Mouse (Mus musculus): ENCODE data around the gene Higd2a.
A peak's percentile ranks its signal among the peaks of the same experiment; 100 is the strongest.
"Not testable (repeated sequence)": the region's sequence is repeated elsewhere in the genome, so short reads cannot be mapped to it uniquely, and the experiment has no call there.

Higd2a gene

DNA sequence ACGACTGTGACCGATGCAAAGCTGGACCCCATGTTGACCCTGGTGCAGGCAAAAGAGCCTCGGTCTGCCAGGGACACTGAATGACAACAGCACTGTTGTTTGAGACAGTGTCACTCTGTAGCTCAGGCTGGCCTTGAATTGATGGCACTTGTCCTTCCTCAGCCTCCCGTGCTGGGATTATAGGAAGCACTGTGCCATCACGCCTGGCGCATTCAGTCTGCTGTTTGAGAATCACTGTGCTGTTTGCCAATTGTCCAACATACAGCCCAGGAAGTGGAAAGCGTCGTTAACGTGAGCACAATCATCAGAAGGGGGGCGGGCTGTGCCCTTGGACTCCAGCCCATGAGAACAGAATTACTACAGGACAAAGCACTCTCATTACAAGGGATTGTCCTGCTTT lies 7.9 kb upstream of the Higd2a start:
- DNase-seq (ENCODE audit: low read depth, low spot score): no peak

DNA sequence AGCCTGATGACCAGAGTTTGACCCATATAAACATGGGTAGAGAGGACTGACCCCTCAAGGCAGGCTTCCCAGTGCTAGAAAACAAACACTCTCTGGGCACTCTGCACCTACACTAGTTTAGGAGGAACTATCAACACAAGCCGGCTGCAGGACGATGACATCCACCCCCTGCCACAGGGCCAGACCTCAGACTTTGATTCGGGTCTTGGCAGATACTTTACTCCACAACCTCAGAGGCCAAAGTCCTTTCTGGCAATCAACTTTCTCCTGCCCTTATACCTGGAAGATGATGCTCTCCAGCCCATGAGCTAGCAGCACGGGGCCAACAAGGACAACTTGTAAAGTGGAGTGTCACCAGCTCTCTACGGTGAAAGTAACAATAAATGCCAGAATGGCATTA lies 7.1 kb upstream of the Higd2a start:
- no peak for DNase-seq (ENCODE audit: low read depth, low spot score)

DNA sequence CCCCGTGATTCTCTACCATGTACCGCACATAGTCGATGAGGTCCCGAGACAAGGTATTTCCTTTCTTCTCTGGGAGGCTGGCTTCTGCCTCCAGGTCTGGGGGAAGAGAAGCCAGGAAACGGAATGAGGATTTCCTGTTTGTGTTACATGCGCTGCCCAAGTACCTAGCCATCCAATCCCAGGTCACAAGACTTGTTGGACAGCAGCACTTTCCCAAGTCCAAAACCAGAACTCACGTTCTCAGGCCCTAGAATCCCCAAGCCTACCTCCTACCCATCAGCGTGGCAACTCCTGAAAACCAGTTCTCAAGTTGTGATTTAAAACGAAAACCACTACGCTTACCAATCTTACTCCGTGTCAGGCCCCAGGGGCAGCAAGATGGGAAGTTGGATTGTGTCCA lies 4.2 kb upstream of the Higd2a start:
- no peak for DNase-seq (ENCODE audit: low read depth, low spot score)

DNA sequence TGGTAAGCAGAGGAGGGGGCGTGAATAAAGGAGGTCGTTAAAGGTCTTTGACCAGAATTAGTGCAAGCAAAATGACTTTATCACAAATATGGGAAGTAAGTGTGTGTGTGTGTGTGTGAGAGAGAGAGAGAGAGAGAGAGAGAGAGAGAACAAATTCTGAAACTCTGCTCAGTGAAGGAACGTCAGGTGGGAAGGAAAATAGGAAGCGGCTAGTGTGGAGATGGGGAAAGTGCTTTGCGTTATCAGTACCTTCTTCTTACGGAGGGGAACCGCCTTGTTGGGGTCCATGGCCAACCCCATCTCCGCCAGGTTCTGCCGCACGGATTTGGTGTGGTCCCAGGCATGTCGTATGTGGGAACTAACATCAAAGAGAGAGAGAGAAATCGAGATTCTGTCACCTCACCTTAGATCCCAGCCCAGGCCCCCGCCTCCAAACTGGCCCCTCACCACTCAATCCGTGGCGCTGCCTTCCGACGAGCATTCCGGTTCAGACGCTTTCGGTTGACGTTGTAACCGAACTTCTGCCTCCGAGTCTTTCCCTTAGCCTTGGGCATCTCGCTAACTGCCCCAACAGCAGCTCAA lies 502 bp upstream of the Higd2a start:
- no peak for DNase-seq (ENCODE audit: low read depth, low spot score)

DNA sequence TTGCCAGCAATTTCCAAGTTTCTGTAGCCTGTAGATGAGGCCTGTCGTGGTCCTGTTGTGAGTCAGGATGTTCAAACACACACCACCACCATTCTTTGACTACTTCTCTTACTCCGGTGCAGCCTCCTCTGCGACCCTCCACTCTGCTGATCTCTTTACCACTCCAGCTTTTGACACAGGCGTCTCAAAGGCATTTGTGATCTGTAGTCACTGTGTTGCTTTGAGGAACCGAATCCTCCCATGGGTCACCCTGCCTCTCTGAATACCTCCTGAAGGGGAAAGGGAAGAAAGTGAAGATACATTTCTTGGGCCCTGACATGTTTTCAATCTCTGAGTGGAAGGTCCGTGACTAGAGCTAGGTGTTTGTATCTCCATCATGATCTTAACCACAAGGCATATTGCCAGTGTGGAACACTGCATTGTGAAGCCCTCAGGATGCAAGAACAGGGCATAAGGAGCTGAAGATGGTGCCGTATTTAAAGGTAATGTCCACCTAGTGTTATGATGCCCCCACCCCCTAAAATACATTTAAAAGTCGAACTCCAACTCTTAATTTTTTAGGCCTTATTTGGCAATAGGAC lies 1.9 kb downstream of the Higd2a start:
- DNase-seq (ENCODE audit: low read depth, low spot score): no peak

DNA sequence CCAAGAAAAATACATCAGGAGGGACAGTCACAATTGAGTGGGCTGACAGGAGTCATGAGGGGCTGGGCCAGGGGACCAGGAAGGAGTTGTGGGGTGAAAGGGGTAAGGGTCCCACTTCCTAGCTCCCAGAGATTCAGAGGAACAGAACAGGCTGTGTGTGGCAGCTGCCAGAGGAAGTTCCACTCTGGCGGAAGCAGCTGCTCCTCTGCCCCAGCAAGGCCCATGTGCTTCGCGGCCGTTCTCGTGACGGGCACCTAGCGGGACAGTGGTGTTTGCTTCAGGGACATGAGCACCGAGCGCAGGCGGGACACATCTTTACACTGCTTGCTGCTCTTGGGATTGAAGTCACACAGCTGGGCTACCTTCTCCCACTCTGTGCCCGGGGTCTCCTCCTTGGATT lies 3.6 kb downstream of the Higd2a start:
- DNase-seq (ENCODE audit: low read depth, low spot score): no peak

DNA sequence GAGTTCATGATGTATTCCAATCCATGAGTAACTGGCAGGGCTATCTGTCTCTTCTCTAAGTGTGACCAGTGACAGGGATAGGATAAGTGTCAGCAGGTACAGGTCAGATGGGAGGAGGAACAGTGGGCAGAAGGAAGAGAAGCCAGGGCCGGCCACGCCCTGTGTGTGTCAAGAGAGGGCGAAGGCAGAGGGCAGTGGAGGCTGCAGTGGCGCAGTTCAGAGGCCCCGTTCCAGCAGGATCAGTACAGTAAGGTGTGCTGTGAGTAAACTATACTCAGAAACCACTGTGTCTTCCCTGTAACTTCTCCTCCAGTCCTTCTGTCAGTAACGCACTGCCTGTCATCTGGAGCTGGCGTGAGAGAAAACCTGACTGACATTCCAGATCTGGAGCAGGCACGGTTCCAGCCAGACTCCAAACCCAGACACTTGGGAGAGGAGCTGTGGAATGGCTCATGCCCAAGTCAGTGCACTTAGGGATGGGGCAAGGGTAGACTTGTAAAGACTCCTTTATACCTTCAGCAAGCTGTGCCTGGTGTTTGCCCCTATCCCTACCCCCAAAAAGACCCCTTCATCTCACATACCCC lies 6.2 kb downstream of the Higd2a start:
- peak; percentile 34 for DNase-seq (ENCODE audit: low read depth, low spot score)

DNA sequence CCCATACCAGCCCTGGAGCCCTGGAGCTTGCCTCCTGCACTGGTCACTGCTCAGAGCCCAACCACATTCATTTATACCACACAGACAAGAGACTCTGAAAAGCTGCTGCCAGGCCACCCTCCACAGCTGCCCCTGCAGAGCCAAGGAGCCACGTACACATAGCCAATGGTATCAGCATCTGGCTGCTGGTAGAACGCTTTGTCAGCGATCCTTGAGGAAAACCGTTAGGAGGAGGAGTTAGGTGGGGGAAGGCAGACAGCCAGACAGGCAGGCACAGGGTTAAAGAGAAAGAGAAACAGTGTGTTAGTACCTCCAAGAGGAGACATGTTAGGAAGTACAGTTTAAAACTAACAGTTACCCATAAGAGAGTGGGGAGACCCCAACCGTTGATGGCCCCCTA lies 6.9 kb downstream of the Higd2a start:
- no peak for DNase-seq (ENCODE audit: low read depth, low spot score)

DNA sequence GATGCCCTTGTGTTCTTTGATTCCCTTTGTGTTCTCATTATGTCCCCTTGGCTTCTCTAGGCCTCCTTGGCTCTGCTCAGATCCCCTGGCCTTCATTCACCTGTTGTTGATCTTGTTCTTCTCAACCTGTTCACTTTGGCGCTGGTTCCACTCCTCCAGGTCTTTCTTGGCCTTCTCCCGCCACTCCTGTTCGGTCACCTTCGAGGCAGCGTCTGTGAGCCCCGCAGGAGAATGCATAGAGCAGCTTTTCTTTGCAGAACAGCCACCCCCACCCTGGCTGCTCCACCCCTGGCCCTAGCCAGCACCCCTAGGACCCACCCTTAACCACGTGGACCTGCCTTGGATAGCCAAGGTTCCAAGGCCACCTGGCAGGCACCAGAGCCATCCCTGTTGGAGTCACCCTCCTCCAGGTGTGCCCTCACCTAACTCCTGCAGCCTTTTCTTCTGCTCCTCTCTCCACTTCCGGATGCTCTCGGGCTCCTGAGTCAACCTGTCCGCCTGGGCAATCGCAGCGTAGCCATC lies 8.7 kb downstream of the Higd2a start:
- no peak for DNase-seq (ENCODE audit: low read depth, low spot score)

DNA sequence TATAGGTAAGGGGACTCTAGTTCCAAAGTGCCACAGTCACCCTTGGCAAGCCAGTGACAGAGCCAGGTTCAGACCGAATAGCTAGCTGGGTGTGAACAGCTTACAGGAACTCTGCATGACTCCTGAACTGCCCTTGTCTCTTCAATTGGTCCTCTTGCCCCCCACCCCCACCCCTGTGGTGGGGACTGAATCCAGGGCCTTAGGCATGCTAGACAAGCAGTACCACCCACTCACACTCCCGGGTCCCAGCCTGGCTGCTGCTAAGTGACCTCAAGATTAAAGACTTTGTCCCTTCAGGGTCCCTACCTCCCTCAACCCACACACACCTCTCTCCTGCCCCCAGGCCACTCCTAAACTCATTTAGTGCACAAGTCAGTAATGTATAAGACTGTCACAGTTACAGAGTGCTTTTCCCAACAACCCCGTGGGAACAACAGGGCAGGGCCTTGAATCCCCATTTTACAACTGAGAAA lies 12.7 kb downstream of the Higd2a start:
- DNase-seq (ENCODE audit: low read depth, low spot score): no peak

DNA sequence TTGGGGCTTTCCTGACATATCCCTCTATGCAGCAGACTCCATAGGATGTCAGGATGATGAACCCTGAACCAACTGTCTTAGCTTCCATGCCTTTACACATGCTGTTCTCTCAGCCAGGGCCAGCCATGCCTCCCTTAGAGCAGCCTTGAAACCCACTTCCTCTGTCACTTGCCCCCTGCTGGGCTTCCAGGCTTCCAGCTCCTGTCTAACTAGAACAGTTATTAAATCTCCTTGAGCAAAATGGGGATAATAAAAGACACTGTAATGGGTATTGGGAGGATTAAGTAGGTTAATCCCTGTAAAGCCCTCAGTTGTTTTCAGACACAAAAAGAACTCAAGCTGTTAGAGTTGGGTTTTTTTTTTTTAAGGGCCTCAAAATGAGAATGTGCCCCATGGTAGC lies 13.5 kb downstream of the Higd2a start:
- DNase-seq (ENCODE audit: low read depth, low spot score): no peak

DNA sequence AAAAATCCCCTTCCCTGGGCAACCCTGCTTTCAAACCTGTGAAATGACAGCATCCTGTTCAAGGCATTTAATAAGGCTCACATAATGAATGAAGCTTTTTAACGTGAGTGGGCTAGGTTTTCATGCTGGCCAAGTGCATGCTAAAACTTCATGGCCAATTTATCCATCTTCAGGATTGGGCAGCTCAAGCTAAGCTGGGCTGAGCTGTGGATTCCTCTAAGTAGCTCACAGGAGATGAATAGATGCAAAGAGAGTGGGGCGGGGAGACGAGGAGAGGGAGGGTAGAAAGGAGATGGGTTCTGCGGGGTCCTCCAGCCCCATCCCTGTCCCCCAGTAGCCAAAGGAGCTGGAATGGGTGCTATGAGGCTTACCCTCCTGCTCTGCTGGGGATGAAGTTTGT lies 14.2 kb downstream of the Higd2a start:
- DNase-seq (ENCODE audit: low read depth, low spot score): no peak

DNA sequence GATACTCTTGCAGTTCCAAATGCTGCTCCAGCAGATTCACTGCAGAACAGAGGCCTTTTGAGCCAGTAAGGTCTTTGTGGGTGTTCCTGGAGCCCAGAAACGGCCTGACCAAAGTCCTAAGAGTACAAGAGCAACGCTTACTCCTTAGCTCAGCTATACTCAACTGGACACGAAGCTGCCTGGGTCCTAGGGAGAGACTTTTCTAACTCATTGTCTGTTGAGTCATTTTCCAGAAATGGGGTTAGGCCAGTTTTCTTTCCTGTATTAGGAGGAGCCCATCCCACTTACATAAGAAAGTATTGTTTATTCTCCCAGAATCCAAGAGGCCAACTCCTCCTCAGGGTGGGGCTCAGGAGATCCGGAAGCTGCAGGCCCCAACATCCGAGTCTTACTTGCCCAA lies 15.4 kb downstream of the Higd2a start:
- DNase-seq (ENCODE audit: low read depth, low spot score): peak; percentile 48

DNA sequence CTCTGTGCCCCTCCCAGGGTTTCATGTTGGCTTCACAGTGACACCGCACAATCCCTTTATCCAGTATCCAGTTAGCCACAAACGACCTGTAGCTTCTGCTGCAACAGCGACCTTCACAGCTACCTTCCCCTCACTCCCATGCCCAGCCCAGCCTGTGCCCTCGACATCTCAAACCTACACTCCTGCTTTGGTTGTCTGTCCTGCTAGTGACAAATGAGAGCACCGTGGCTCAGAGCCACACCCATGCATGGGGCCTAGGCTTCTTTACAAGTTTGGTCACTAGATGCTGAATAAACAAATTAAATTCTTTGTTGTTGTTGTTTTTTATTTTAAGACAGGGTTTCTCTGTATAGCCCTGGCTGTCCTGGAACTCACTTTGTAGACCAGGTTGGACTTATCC lies 17.2 kb downstream of the Higd2a start:
- no peak for DNase-seq (ENCODE audit: low read depth, low spot score)

DNA sequence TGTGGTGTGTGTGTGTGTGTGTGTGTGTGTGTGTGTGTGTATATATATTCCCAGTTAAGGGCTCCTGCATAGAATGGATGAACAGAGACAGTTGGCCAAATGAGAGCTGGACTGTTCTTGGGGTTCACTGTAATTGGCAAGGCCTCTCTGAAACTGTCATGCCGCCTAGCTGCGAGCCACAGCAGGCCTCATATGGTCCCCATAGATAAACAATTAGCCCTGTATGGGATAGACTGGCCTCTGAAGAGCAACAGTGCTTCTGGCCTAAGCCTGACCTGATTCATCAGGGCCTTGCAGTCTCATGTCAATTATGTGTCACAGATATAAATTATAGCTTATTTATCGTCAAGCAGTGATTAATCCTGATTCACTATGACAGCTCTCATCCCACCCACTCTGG lies 18.0 kb downstream of the Higd2a start:
- DNase-seq (ENCODE audit: low read depth, low spot score): no peak

DNA sequence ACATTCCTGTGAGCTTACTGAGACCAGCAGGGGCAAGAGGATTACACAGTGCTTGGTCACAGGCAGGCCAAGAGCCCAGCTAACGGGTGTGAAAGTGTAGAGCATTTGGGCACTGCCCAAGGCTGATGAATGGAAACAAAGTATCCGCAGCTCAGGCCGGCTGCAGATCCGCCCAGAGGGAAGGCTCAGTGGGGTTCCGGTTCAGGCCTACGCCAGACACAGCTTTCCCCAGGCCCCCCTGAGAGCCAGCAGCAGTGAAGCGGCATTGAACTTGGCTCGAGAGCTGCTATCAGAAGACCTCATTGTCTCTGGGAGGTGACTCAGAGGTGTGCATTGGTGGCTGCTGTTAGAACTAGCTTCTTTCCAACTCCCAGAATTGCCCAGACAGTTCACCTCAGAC lies 18.7 kb downstream of the Higd2a start:
- peak; percentile 75 for DNase-seq (ENCODE audit: low read depth, low spot score)

DNA sequence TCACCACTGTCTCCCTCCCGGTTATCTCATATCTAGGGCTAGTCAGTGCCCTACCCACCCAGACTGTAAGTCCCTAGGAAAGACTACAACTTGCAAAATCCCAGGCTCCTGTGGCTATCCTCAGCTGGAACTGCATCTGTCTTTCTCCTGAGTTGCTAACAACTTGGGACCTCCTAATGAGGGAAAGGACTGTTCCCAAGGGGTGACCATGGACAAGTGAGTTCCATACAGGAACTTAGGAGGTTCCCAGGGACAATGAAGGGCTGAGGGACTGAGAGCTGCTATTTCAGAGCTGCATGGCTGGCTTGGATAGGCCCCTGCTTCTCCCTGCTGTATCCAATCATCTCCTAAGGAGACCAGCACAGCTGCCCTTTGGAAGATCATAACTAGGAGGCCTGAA lies 19.3 kb downstream of the Higd2a start:
- no peak for DNase-seq (ENCODE audit: low read depth, low spot score)

DNA sequence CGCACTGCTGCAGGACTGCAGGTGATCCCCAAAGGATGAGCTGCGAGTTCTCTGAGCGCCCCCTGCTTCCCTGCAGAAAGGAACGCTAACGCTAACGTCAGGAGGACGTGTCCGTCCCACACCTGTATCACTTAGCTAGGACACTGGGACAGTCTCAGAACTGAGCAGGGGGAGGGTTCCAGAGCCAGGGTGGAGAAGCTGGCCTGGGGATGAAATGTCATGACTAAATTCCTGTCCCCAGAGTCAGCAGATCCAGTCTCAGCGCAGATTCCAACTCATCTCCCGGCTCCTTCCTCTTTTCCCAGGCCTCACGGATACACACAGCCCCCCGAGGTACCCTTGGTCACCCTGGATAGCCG lies 20.6 kb downstream of the Higd2a start:
- DNase-seq (ENCODE audit: low read depth, low spot score): no peak

DNA sequence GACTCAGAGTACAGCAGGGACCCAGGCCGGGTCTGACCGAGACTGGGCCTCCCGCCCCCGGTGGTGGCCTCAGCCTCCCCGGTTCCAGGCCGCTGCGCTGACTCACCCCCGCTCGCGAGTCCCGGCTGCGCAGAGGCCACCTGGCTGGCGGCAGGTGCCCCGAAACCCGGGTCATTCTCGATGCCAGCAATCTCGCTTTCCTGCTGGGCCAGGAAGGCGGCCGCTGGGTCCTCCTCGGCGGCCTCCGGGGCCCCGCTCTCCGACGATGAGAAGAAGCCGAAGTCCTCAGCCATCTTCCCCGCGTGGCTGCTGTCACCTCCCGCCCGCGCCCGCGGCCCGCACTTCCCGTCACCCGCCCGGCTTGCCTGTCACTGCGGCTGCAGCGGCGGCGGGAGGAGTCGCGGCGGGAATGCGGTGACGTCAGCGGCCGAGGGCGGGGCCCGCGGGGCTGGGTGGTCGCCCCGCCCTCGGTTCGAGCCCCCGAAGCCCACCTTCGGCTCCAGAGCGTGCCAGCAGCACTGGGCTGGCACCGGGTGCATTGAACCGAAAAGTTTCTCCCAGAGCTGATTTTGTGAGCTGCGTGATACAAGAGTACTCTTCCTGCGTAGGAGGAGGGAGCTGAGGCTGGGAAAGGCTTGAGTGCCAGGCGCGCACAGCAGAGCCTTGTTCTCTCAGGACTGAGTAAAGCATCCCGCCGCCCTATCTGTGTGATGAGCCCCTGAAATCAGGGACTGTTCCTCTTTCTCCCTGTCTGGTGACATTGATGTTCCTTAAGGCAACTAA lies 21.2 kb downstream of the Higd2a start, which contains the start of gene Cltb:
Cltb (minus strand) TSS at position 373 of the 783 bp plus-strand sequence.
- DNase-seq (ENCODE audit: low read depth, low spot score): peak; percentile 58

DNA sequence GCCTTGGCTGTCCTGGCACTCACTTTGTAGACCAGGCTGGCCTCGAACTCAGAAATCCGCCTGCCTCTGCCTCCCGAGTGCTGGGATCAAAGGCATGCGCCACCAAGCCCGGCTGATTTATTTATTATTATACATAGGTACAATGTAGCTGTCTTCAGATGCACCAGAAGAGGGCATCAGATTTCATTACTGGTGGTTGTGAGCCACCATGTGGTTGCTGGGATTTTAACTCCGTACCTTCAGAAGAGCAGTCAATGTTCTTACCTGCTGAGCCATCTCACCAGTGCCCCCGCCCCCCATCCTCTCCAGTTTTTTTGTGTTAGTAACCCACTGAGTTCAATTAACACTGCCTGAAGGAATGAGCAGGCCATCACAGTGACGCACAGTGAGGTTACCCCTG lies 23.1 kb downstream of the Higd2a start:
- DNase-seq (ENCODE audit: low read depth, low spot score): not testable (repeated sequence)

DNA sequence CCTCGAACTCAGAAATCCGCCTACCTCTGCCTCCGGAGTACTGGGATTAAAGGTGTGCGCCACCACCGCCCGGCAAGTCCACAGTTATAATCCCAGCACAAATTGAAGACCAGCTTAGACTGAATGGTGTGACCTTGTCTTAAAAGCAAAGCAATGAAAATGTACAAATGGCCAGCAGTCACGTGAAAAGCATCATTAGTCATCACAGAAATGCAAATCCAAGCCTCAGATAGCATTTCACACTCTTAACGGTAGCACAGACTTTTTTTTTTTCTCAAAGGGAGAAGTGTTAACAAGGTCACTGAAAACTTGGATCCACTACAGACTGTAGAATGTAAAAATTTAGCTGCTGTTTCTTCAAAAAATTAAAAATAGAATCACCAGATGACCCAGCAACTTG lies 26.3 kb downstream of the Higd2a start:
- no peak for DNase-seq (ENCODE audit: low read depth, low spot score)

DNA sequence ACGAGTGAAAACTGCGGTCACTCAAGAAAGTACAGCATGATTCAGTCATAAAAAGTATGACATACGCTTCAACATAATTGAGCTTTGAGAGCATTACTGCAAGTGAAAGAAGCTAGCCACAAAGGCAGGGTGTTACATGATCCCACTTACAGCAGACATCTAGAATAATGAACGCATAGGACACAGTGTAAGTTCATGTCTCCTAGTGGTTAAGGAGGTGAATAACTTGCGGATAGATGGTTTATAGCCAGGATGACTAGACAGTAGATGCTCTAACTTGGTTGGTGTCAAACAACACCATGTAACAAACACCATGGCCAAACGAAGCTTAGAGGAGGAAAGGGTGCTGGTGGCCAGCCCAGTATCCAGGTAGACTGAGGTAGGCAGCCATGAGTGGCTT lies 27.0 kb downstream of the Higd2a start:
- DNase-seq (ENCODE audit: low read depth, low spot score): peak; percentile 47

All from 3T3-L1 (cell line).